Mouse (Mus musculus) CD4-positive, CD25-positive, alpha-beta regulatory T cell, adult 4 months (primary cell): ENCODE data around the gene Ptgis. TPM values are rescaled to one million over a fixed set of nuclear protein-coding genes. Genes with fewer than 3 reads are reported as not detected.

ENCODE experiments used
- ATAC-seq: one replicate; pipeline ENCODE4 v1.8.0; 2017
- polyA plus RNA-seq, 2 experiments: library from polyadenylated mRNA; unstranded; fragments of 100-300 nt; shearing (Covaris generic); gene quantifications; one replicate each; pipeline ENCODE4 v1.2.1; 2017

The Ptgis gene
- polyA plus RNA-seq, 2 experiments from 2014 or later: 0.16 TPM; not detected in 1

DNA sequence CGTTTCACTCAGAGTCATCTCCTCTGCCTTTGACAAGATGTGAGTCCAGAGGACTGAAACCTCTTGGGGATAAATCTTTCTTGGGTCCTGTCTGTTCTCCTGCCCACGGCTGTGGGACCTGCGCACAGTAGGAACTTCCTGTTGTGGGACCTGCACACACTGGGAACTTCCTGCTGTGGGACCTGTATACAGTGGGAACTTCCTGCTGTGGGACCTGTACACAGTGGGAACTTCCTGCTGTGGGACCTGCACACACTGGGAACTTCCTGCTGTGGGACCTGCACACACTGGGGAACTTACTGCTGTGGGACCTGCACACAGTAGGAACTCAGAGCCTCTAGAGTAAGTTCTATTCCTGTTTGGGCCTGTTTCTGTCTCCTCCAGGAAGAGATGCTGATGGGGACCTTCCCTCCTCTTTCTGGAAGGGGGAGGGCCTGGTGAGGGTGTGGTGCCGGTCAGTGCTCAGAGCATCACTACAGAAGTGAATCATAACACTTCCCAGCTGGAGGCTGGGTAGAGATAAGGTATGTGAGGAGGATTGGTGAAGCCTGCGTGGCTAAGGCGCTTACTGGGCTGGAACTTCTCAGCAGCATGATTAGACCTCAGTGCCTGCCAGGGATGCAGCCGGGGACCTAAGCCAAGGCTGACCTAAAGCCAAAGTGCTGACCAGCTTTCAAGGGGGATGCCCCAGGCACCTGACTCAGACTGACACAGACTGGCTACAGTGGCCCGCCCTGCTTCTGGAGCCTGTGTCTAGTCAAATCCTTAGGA, 22.8 kb upstream of the Ptgis start:
- no peak for ATAC-seq

DNA sequence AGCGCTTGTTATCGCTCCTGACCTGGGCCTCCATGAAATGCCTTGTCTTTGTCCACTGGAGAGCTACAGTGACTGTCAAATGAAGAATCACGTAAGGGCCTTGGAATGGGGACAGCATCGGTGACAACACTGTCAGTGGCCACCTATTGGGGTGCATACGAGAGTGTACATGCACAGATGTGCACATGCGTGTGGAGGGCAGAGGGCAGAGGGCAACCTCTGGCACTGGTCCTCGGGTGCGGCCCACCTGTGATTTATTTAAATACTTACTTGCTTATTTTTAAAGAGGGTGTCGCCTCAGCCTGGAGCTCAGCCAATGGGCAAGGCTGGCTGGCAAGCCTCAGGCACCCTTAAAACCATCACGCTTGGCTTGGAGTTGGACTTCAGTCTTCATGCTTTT, 22.0 kb upstream of the Ptgis start:
- no peak for ATAC-seq

DNA sequence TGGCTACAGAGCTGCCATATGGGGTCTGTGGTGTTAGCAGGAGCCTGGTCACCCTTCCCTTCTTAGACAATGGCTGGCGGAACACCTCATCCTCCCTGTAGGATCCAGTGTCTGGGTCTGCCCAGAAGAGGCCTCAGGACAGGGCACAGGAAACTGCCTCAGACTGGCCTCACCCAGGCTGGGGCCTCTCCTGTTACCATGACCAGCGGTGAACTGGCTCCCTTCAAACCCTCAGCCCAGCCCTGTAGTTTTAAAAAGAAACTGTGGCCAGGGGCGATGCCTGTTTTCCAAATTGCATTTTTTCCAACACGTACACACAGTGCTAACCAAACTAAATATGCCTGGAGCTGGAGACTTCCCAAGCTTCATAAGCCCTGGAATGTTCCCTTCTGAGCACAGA, 20.7 kb upstream of the Ptgis start:
- ATAC-seq: no peak

DNA sequence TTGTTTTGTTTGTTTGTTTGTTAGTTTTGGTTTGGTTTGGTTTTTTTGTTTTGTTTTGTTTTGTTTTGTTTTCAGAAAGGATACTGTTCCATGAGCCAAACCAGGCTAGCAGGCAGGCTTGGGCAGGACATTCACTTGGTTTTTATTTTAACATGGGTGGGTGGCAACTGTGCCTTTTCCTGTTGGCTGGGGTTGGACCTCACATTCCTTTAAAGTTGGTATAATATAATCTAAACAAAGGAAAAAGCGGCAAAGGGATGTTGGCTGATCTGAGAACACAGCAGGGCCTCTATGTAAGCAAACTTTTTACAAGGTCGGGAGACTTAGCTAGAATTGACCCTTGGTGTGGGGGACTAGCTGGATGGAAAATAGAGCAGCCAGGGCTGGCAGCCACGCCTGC, 17.4 kb upstream of the Ptgis start:
- ATAC-seq: no peak

DNA sequence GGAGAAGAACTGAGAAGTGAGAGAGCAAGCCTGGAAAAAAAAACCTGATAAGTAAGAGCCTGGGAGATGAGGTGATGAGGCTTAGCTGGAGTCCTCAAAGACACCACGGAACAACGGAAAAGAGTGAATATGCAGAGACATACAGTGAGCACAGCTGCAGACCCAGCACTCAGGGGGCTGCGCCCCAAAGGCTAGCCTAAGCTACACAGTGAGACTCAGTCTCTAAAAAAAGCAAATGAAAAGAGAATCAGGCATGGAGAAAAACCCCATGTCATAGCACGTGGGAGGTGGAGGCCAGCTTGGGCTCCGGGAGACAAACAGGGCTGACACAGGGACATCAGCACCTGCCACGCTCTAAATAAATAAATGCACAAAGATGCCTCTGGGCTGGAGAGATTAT, 14.4 kb upstream of the Ptgis start:
- no peak for ATAC-seq

DNA sequence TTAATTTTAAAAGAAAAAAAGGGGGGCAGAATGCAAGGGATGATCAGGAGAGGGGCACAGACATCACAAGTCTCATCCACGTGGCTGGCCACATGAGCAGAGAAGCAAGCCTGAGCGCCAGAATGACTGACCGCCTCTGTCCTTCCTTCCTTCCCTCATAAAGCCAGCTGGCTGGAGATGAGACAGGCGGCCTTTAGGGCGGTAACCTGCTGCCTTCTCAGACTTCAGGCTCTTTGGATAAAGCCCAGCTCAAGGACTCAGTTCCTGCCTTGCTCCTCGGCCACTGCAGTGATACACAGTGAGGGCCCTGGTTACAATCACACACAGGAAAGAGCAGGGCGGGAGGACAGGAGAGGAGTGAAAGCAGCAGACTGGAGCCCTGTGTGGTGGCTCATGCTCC, 13.8 kb upstream of the Ptgis start:
- ATAC-seq: no peak

DNA sequence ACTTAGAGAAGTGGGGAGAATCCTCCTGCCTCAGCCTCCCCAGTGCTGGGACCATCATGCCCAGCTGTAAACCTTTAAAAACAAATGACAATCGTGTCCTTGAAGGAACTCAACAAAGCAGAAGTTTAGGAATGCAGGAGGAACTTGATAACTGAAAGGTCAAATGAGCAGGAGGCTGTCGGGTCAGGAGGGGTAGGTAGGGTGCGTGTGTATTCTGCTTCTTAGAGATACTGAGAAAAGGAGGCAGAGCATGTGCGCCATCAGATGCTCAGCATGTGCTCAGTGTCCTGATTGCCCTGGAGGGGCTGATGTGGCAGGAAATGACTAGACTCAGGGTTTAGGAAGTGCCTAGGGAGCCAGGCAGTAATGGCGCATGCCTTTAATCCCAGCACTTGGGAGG, 13.1 kb upstream of the Ptgis start:
- ATAC-seq: no peak

DNA sequence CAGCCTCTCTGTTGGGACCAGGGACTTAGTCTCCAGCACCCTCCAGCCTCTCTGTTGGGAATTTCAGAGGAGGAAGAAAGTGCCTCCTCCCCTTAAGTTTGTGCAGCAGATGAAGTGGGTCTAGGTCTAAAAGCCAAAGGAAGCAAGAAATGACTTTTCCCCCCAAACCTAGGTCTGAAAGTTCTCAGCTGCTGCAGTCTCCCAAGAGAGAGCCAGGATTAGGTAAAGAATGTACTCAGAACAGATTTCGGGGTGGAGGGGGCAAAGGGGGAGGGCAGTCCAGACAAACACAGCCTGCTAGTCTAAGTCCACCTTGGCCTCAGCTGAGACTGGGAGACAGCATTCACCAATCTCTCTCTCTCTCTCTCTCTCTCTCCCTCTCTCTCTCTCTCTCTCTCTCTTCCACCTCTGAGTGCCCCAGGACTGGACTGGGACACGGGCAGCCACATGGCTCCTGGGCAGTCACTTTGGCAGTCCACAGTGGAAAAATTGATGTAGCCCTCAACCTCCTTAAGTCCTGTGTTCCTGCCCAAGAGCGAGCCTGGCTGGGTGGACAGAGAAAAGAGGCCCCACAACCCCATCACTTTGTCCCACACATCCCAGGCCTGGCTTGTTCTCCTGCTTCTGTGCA, 11.8 kb upstream of the Ptgis start:
- no peak for ATAC-seq

DNA sequence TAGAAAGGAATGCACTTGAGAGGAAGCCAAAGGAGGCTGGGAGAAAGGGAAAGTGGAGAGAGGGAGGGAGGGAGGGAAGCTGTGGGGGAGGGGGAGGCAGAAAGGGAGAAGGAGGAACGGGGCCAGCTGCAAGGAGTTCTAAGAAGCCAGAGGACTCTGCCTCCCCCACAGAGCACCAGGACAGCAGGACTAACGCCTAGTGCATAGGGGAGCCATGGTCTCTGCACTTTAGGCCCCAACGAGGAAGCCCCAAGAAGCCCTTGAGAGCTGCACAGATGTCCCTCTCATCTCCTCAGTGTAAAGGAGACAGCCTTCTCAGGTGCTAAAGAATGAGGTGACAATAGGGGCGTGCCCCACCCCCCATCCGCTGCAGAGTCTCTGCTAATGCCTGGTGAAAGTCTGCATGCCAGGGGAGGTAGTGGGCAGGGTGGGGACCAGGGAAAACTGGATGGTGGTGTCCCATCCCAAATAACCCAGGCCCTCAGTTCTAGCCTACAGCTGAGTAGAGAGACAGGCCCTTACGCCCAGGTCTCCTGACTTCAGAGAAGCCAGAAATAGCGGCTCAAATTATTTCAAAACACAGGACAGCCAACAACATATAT, 10.4 kb upstream of the Ptgis start:
- ATAC-seq: no peak

DNA sequence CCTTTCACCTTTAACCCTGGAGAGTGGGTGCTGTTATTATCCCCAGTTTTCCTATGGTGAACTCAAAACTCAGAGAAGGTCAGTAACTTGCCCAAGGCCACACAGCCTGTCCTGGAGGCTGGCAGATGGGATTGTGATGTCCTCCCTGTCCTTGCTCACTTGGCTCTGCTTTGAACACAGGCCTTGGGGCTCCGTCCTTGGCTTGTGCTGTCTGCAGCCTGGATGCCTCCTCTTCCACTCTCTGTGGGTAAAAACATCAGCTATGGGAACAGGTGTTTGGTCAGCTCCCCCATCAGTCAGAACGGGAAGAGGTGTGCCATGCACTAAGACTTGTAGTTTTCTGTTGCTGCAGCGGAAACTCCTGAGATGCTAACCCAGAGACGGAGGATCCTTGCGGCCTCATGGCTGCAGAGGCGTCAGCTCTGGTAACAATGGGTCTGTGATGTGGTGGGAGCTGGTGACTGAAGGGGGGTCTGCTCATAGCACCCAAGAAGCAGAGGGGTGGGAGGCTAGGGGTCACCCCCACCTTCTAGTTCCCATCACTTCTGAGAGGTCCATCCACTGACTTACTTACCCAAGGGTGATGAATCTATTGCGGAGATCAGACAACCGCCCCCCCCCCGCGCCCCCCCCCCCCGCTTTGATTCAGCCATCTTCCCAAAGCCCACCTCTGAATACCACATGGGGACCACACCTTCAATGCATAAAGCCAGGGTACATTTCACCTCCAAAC, 9.8 kb upstream of the Ptgis start:
- ATAC-seq: no peak

DNA sequence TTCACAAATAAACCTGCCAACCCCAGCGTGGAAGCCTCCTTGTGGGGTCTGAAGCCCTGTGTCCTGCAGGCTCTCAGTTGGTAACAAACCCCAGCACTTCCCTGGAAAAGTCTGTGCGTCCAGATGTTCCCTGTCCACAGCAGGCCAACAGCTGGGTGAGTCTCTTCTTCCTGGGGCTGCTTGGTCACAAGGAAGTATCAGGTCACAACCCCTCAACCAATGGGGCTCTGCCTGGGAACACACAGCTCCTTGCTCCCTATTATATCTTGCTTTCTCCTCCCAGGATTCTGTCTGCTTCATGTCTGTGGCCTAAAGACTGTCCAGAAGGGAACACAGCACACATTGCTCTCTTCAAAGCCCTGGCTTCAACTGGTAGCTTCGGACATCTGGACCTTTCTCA, 9.2 kb upstream of the Ptgis start:
- no peak for ATAC-seq

DNA sequence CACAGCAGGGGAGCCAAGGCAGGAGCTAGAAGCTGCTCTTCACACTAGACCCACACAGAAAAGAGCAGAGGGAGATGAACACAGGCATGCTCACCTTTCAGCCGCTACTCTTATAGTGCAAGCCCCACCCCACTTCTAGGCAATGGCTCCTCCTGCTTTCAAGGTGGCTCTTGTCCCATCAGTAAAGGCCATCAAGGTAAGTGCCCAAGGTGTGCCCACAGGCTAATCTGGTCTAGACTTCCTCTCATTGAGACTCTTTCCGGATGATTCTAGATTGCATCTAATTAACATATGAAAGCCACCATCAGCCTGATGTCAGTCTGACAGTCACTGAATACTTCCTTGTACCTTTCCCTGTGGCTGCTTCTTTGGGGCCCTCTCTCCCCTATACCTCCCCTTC, 7.4 kb upstream of the Ptgis start:
- ATAC-seq: no peak

DNA sequence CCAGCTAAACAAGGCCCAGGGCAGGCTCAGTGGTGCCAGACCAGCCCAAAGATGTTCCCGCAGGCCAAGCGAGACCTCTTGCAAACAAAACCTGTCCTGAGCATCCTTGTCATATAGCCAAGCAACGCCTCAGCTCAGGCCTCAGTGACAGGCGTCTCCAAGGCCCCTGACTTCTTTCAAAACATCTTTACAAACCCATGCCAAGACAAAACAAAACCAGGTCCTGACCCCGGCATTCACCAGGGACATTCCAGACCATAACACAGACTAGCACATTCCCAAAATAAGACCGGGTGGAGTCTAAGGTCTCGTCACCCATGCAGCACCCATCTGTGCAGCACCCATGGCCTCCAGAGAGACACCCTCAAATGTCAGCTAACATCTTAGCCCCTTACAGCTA, 6.3 kb upstream of the Ptgis start:
- no peak for ATAC-seq

DNA sequence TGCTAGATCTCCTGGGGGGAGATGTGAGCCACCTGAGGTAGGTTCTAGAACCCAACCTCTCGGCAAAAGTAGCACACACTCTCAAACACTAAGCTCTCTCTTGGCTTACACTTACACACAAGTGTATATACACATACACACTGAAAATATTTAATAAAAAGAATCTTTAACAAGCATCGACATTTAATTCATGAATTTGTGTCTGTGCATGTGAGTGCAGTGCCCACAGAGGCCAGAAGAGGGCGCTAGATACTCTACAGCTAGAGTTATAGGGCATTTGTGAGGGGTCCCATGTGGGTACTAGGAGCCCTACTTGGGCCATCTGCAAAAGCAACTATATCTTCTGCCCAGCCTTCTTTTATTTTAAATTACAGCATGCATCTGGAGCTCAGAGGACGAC, 4.5 kb upstream of the Ptgis start:
- no peak for ATAC-seq

DNA sequence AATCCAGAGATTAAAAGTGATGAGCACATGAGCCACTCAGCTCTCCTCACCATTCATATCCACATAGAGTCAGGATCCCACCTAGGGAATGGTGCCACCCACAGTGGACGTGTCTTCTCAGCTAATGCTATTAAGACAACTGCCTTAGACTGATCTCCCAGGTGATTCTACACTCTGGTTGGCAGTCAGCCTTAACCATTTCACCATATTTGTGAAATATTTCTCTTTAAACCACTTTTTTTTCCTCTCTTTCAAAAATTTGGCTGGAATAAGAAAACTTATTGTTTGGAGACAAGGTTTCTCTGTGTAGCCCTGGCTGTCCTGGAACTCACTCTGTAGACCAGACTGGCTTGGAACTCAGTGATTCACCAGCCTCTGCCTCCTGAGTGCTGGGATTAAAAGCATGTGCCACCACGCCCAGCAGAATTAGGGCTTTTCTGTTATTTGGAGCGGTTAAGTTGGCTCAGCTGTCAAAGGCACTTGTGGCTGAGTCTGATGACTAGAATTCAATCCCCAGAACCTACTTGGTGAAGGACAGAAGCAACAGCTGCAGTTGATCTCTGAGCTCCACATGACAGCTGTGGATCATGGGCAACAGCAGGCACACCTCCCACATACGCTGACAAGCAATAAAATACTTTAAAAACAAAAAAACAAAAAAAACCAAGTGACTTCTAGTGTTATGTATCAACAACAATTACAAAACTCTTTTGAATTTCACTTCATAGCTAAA, 3.6 kb upstream of the Ptgis start:
- no peak for ATAC-seq

DNA sequence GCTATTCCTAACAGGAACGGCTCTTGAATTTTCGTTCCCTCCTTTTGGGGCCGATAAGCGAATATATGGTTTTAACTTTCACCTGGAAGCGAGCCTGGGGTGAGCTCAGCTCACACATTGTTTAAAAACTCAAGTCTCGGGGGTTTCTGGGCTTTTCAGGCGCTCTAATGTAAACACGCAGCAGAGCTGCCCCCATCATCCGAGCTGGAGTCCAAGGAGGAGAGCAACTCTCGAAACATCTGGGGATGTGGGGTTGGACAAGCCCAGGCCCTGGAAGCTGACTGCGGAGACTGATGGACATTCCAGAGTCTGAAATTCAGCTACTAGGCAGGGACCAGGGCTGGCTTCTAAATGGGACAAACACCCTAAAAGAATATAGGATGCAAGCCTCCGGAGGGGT, 1.1 kb downstream of the Ptgis start:
- no peak for ATAC-seq

DNA sequence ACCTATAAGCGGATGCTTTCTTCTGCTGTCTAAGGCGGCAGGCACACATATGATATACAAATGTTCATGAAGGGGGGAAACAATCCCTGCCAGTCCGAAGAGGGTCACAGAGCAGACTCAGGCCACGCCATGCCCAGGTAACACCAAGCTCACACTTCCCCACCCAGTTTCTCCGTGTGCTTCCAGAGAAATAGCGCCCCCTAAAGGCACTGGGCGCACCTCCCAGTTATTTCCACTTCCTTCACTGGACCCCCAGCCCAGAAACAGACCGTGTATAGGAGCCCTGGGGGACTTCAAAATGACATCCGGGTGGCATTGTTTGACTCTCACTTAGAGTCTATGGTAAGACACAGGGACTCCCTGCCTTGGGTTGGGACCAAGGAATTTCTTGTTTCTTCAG, 3.2 kb downstream of the Ptgis start:
- no peak for ATAC-seq

DNA sequence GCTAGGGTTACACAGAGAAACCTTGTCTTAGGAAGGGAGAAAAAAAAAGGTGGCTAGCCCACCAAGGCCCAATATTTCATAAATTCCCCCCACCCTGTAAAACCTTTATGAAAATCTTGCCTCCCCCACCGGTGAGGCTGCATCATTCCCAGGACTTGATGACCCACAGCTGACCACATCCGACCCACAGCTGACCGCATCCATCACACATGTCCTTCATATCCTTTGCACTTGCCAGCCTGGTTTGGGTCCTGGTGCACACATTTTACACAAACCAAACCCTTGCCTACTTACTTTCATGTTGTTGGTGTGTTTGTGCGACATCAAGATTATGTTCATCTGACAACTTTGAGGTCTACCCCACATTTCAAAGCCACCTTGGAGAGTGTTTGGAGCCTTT, 4.2 kb downstream of the Ptgis start:
- no peak for ATAC-seq

DNA sequence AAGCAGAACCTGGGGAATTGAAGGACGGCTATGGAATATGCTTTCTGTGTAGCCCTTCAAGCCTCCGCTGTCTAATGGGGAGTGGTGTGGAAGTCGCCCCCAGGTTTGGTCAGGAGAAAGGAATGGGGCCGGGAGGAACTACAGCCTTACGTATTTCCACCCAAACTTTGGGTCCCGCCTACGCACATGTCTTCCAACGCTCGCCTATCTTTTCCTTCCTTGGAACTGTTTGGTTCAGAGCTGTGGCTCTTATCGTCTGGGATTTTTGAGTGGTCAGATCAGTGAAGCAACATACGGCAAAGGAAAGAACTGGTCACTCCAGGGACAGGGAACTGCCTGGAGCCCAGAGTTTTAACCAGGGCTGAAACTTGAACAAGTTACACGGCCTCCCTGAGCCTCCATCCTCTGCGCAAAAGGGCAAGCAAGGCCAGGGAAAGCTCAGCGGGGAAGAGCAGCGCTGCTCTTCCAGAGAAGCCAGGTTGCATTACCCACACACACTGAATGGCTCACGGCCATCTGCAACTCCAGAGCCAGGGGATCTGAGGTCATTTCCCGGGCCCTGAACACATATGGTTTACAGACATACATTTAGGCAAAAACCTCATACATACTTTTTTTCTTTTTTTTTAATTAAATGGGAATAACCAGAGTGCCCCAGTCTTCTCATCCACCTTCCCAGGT, 4.9 kb downstream of the Ptgis start:
- ATAC-seq: no peak

DNA sequence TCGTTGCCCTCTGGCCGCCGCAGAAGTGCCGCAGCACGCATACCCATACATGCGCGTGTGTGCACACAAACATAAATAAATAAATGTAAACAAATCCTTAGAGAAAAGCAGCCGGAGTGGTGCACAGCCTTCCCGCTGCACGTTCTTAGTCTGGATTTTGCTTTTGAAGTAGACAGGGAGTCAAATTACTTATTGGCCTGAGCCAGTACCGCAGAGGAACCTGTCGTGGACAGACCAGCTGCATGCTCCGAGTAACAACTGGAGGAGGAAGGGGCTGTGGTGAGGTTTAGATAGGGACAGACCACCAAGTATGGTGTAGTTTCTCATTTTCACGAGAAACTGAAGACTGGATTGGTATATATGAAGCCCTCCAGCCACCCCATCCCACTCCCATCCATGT, 6.6 kb downstream of the Ptgis start:
- no peak for ATAC-seq

DNA sequence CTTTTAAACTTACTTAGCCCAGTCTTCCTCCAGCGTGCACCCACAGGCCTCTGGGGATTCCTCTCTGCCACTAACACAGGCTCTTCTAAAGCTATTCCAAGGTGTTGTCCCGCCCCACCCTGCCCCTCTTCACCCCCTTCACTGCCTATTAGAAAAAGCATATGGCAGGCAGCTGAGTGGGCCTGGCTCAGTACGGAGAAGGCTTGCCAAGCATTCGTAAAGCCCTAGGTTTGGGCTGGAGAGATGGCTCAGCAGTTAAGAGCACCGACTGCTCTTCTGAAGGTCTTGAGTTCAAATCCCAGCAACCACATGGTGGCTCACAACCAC, 7.4 kb downstream of the Ptgis start:
- no peak for ATAC-seq
